Mouse (Mus musculus): ENCODE measurements around the gene Casp3.

GRCm38 (mm10) chr8:46569659-46570441 lies 47.2 kb upstream of the Casp3 start:
- TF ChIP-seq CTCF (IDR thresholded peaks at IDR 0.05; ENCODE audit: control insufficient read depth, insufficient read depth, low read length) (no peak), POLR2A (IDR thresholded peaks at IDR 0.05; ENCODE audit: borderline replicate concordance, control insufficient read depth, low read depth, low read length) (no peak)
